Comparison of ENCODE assay signal across 13 mouse cellular contexts in genomic region chr4:12339236-12339635, GRCm38 (mm10).
DNase-seq lines count a peak whose midpoint lies in the region.
"Had no signal": no experiment of that assay in that cellular context is flagged by ENCODE, and none has a peak within 500 bp of the region (broad histone marks: within the 10 kb centered on the region; RNA-seq: fewer than 3 reads in every experiment).

No protein-coding gene starts in this region.

- DNase-seq in cerebellum, adult 9-11 months: peak; percentile 2
- no peak for DNase-seq in cerebellum, adult 9-10 months
- DNase-seq in cerebellum, postnatal 14 days: peak; percentile 53 to 71
- DNase-seq in cerebellum, adult 18-20 months: no peak
- DNase-seq in brain, adult 2 months (ENCODE audit: low read depth, low spot score): peak; percentile 43
- DNase-seq in left cerebral cortex, postnatal 10 days (ENCODE audit: extremely low spot score in 1 of 2, low spot score in 2 of 2): no peak
- DNase-seq: adrenal gland, adult 2 months; adrenal gland, postnatal 10 days; adrenal gland, postnatal 25 days; cerebellum, adult 11-12 months; cerebellum, adult 8-10 months; cerebellum, postnatal 36 days; forebrain, postnatal 0 days had no signal

- intact Hi-C loops in left cerebral cortex, postnatal 10 days (cut with DNase I): no loop called here

Comparison
In these comparisons a context has a peak if more than half of its experiments do, and no peak if none do; other contexts are left out.
1. DNase-seq: peak in cerebellum, adult 9-11 months (single experiment), cerebellum, postnatal 14 days (2 of 2) and brain, adult 2 months (single experiment); none in cerebellum, adult 9-10 months (single experiment), cerebellum, adult 18-20 months (0 of 2) and left cerebral cortex, postnatal 10 days (0 of 2).